Mouse (Mus musculus) heart, embryonic 13.5 days (tissue): ENCODE results near the gene Ablim2. TPM values are rescaled to one million over a fixed set of nuclear protein-coding genes. Genes with fewer than 3 reads are reported as not detected.
A peak's percentile ranks its signal among the peaks of the same experiment; 100 is the strongest.

Experiments
- ATAC-seq: fragments of 200-750 bp; cut with Nextera tagmentation; 2 replicates; pipeline ENCODE4 v1.8.0; 2017; ENCODE audit warnings: moderate TSS enrichment; ENCODE audit not compliant: insufficient number of reproducible peaks, low FRiP score, low TSS enrichment; ENCODE audit errors: extremely low read depth
- H3K27ac ChIP-seq: fragments of 300-500 bp; sonication (generic); replicated peaks from 2 replicates; pipeline ENCODE4 v1.5.1; 2015; ENCODE audit warnings: moderate library complexity, mild to moderate bottlenecking, inconsistent platforms
- H3K27me3 ChIP-seq: fragments of 300-500 bp; sonication (generic); replicated peaks from 2 replicates; pipeline ENCODE4 v1.6.1; 2015; ENCODE audit warnings: mild to moderate bottlenecking, inconsistent platforms
- H3K36me3 ChIP-seq: fragments of 300-500 bp; sonication (generic); 2 replicates; pipeline ENCODE4 v1.6.1; 2015; ENCODE audit warnings: mild to moderate bottlenecking, inconsistent platforms
- H3K4me1 ChIP-seq: fragments of 300-500 bp; sonication (generic); 2 replicates; pipeline ENCODE4 v1.6.1; 2015; ENCODE audit warnings: inconsistent platforms
- H3K4me2 ChIP-seq: fragments of 300-500 bp; sonication (generic); 2 replicates; pipeline ENCODE4 v1.6.1; 2015; ENCODE audit warnings: inconsistent platforms, mild to moderate bottlenecking, moderate library complexity
- H3K4me3 ChIP-seq: fragments of 300-500 bp; sonication (generic); 2 replicates; pipeline ENCODE4 v1.5.1; 2015; ENCODE audit warnings: moderate library complexity, mild to moderate bottlenecking, inconsistent platforms
- H3K9ac ChIP-seq: fragments of 300-500 bp; sonication (generic); 2 replicates; pipeline ENCODE4 v1.6.1; 2015; ENCODE audit warnings: inconsistent platforms, mild to moderate bottlenecking, moderate library complexity
- H3K9me3 ChIP-seq: fragments of 300-500 bp; sonication (generic); 2 replicates; pipeline ENCODE4 v1.6.1; 2016; ENCODE audit warnings: inconsistent platforms
- WGBS: fragments of 180-500 bp; shearing (Covaris S2); methylation state at CpG from one replicate; pipeline ENCODE4 v1.1.7; 2015; ENCODE audit warnings: mixed read lengths; 5-methylcytosine and 5-hydroxymethylcytosine counted together
- polyA plus RNA-seq: library from polyadenylated mRNA; unstranded; fragments of >200 nt; fragmentation: Nextera tagmentation; extraction: Ambion mirVana; gene quantifications from 2 replicates; pipeline ENCODE4 v1.2.1, GENCODE M21; 2015

The Ablim2 gene
- polyA plus RNA-seq, 1 experiment from 2014 or later, result 5.1 TPM

GRCm38 (mm10) chr5:35884262-35884661 is 126.6 kb downstream of the Ablim2 start:
- ATAC-seq, result no peak
- WGBS, result 45% methylated on average over 11 of the region's 11 CpGs

GRCm38 (mm10) chr5:35884689-35885088 is 127.0 kb downstream of the Ablim2 start:
- Histone ChIP-seq H3K4me3 (no peak overlapping the region), H3K4me1 (peaks cover 14% of the 10 kb centered on the region), H3K27me3 (no peaks in the 10 kb centered on the region), H3K4me2 (no peak overlapping the region), H3K27ac (no peak overlapping the region), H3K36me3 (no peaks in the 10 kb centered on the region), H3K9me3 (no peaks in the 10 kb centered on the region), H3K9ac (no peak overlapping the region)
- 78% methylated on average over 5 of the region's 5 CpGs for WGBS
- no peak for ATAC-seq

More at GRCm38 (mm10) chr5:35884262-35884661, 126.6 kb downstream of the Ablim2 start:
- peaks cover 18% of the 10 kb centered on the region for H3K4me1 ChIP-seq
- no peak overlapping the region for H3K9ac ChIP-seq
- H3K36me3 ChIP-seq, result no peaks in the 10 kb centered on the region
- H3K27me3 ChIP-seq, result no peaks in the 10 kb centered on the region
- H3K4me2 ChIP-seq, result no peak overlapping the region
- H3K27ac ChIP-seq, result no peak overlapping the region
- H3K9me3 ChIP-seq, result no peaks in the 10 kb centered on the region
- no peak overlapping the region for H3K4me3 ChIP-seq

- H3K4me3 ChIP-seq, result no peak overlapping the region
- H3K27ac ChIP-seq, result no peak overlapping the region
- H3K4me1 ChIP-seq, result peaks cover 12% of the 10 kb centered on the region
- H3K27me3 ChIP-seq, result 0 out of 2 replicates have a peak, but pooled peaks cover 9% of the 10 kb centered on the region
- H3K36me3 ChIP-seq, result no peaks in the 10 kb centered on the region
- H3K9me3 ChIP-seq, result no peaks in the 10 kb centered on the region
- no peak overlapping the region for H3K9ac ChIP-seq
- WGBS, result 46% methylated on average over 9 of the region's 9 CpGs
- no peak overlapping the region for H3K4me2 ChIP-seq
- ATAC-seq, result no peak
Measured at GRCm38 (mm10) chr5:35888959-35889358, 131.3 kb downstream of the Ablim2 start.

- WGBS, result 69% methylated on average over 2 of the region's 2 CpGs
- H3K9me3 ChIP-seq, result no peaks in the 10 kb centered on the region
- H3K9ac ChIP-seq, result no peak overlapping the region
- 0 out of 2 replicates have a peak, but pooled peaks cover 9% of the 10 kb centered on the region for H3K27me3 ChIP-seq
- H3K36me3 ChIP-seq, result no peaks in the 10 kb centered on the region
- H3K4me2 ChIP-seq, result no peak overlapping the region
- no peak overlapping the region for H3K27ac ChIP-seq
- peaks cover 14% of the 10 kb centered on the region for H3K4me1 ChIP-seq
- ATAC-seq, result no peak
- no peak overlapping the region for H3K4me3 ChIP-seq
Measured at GRCm38 (mm10) chr5:35889641-35890040, 132.0 kb downstream of the Ablim2 start.

GRCm38 (mm10) chr5:35890985-35891730 is 133.5 kb downstream of the Ablim2 start:
- H3K9me3 ChIP-seq, result no peaks in the 10 kb centered on the region
- WGBS, result 88% methylated on average over 13 of the region's 13 CpGs
- no peak overlapping the region for H3K4me3 ChIP-seq
- H3K27ac ChIP-seq, result no peak overlapping the region
- H3K36me3 ChIP-seq, result no peaks in the 10 kb centered on the region
- H3K4me2 ChIP-seq, result no peak overlapping the region
- H3K9ac ChIP-seq, result no peak overlapping the region
- ATAC-seq, result no peak
- 0 out of 2 replicates have a peak, but pooled peaks cover 9% of the 10 kb centered on the region for H3K27me3 ChIP-seq
- H3K4me1 ChIP-seq, result peaks cover 25% of the 10 kb centered on the region

GRCm38 (mm10) chr5:35892363-35892762 is 134.7 kb downstream of the Ablim2 start:
- Histone ChIP-seq H3K9ac (no peak overlapping the region), H3K36me3 (no peaks in the 10 kb centered on the region), H3K4me2 (no peak overlapping the region), H3K27me3 (0 out of 2 replicates have a peak, but pooled peaks cover 9% of the 10 kb centered on the region), H3K4me1 (peaks cover 37% of the 10 kb centered on the region), H3K4me3 (no peak overlapping the region), H3K27ac (no peak overlapping the region), H3K9me3 (no peaks in the 10 kb centered on the region)
- WGBS, result 79% methylated on average over 3 of the region's 3 CpGs
- no peak for ATAC-seq

GRCm38 (mm10) chr5:35893093-35893804 is 135.6 kb downstream of the Ablim2 start, which contains the start of gene Afap1:
Gene Afap1 (plus strand): TSS chr5:35893319.
- H3K4me3 ChIP-seq, result peak within 1 kb of the TSS; percentile 81
- H3K27ac ChIP-seq, result peak within 1 kb of the TSS; percentile 80
- peak within 1 kb of the TSS; percentile 90 for H3K4me2 ChIP-seq
- H3K36me3 ChIP-seq, result no peaks in the 10 kb centered on the region
- H3K4me1 ChIP-seq, result peaks cover 45% of the 10 kb centered on the region
- H3K9ac ChIP-seq, result peak within 1 kb of the TSS; percentile 95
- 0 out of 2 replicates have a peak, but pooled peaks cover 9% of the 10 kb centered on the region for H3K27me3 ChIP-seq
- no peaks in the 10 kb centered on the region for H3K9me3 ChIP-seq
- 0% methylated on average over 49 of the region's 49 CpGs for WGBS
- peak; percentile 79 for ATAC-seq

GRCm38 (mm10) chr5:35893805-35894260 is 136.2 kb downstream of the Ablim2 start:
- 0 out of 2 replicates have a peak, but pooled peaks cover 9% of the 10 kb centered on the region for H3K27me3 ChIP-seq
- peak; percentile 26; the same call in 1 of the 2 replicates for ATAC-seq
- H3K4me2 ChIP-seq, result peak overlapping the region; percentile 90
- H3K36me3 ChIP-seq, result no peaks in the 10 kb centered on the region
- H3K9me3 ChIP-seq, result no peaks in the 10 kb centered on the region
- H3K9ac ChIP-seq, result peak overlapping the region; percentile 95
- H3K4me1 ChIP-seq, result peaks cover 51% of the 10 kb centered on the region
- 1% methylated on average over 21 of the region's 21 CpGs for WGBS
- H3K4me3 ChIP-seq, result peak overlapping the region; percentile 81
- peak overlapping the region; percentile 80 for H3K27ac ChIP-seq

GRCm38 (mm10) chr5:35894295-35895047 is 136.8 kb downstream of the Ablim2 start:
- no peaks in the 10 kb centered on the region for H3K36me3 ChIP-seq
- peak overlapping the region; percentile 81 for H3K4me3 ChIP-seq
- peak overlapping the region; percentile 95 for H3K9ac ChIP-seq
- no peak for ATAC-seq
- 0 out of 2 replicates have a peak, but pooled peaks cover 9% of the 10 kb centered on the region for H3K27me3 ChIP-seq
- WGBS, result 7% methylated on average over 30 of the region's 30 CpGs
- peak overlapping the region; percentile 80 for H3K27ac ChIP-seq
- H3K4me2 ChIP-seq, result peak overlapping the region; percentile 90
- peaks cover 56% of the 10 kb centered on the region for H3K4me1 ChIP-seq
- no peaks in the 10 kb centered on the region for H3K9me3 ChIP-seq

- H3K9ac ChIP-seq, result peak overlapping the region; percentile 95
- WGBS, result 73% methylated on average over 4 of the region's 4 CpGs
- H3K9me3 ChIP-seq, result no peaks in the 10 kb centered on the region
- 0 out of 2 replicates have a peak, but pooled peaks cover 9% of the 10 kb centered on the region for H3K27me3 ChIP-seq
- ATAC-seq, result no peak
- peaks cover 70% of the 10 kb centered on the region for H3K4me1 ChIP-seq
- peak overlapping the region; percentile 90 for H3K4me2 ChIP-seq
- 0 out of 2 replicates have a peak overlapping the region, but pooled peaks have one; percentile 80 for H3K27ac ChIP-seq
- no peaks in the 10 kb centered on the region for H3K36me3 ChIP-seq
- H3K4me3 ChIP-seq, result no peak overlapping the region
Measured at GRCm38 (mm10) chr5:35895926-35896325, 138.2 kb downstream of the Ablim2 start.
